Mouse (Mus musculus): ENCODE measurements around the gene Hlf. TPM values are rescaled to one million over a fixed set of nuclear protein-coding genes. Genes with fewer than 3 reads are reported as not detected.

Hlf gene
- polyA plus RNA-seq, 1 experiment from 2014 or later = 1.8 TPM

DNA sequence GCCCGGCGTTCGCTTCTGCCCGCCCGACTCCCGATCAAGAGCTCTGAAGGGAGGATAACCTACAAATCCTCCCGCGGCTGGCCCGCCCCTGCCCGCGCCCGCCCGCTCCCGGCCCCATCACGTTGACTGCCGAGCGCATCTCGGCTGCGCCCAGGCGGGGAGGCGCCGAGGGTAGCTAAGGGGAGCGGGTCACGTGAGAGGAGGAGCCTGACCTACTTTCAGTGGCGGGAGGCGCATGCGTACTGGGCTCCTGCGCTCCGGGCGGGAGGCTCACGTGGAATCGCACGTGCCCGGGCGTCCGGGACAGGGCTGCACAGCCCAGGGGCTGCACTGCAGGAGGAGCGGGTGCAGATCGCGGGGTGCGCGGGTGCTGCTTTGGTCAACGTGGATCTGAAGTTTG is 27.2 kb upstream of the Hlf start:
- Histone ChIP-seq H3K27me3 (replicated peaks; ENCODE audit: insufficient read depth, low read length) (no peaks in the 10 kb centered on the region), H3K4me3 (ENCODE audit: low read depth, low read length) (peak overlapping the region; percentile 25), H3K9me3 (ENCODE audit: low read length) (no peaks in the 10 kb centered on the region), H3K4me1 (ENCODE audit: insufficient read depth, low read depth, low read length) (no peaks in the 10 kb centered on the region), H3K9ac (replicated peaks; ENCODE audit: low read depth) (no peak overlapping the region), H3K27ac (ENCODE audit: low read length) (no peak overlapping the region), H3K36me3 (ENCODE audit: insufficient read depth, low read length) (no peaks in the 10 kb centered on the region), H3K4me2 (replicated peaks; ENCODE audit: low read depth, low read length) (peak overlapping the region; percentile 57)
- peak; percentile 99 for DNase-seq (ENCODE audit: low spot score)
- TF ChIP-seq CTCF (IDR thresholded peaks at IDR 0.05) = no peak
- no peak for TF ChIP-seq EP300 (IDR thresholded peaks at IDR 0.05)
- peak; percentile 100 for ATAC-seq
- WGBS = under 1% methylated on average over 41 of the region's 42 CpGs

DNA sequence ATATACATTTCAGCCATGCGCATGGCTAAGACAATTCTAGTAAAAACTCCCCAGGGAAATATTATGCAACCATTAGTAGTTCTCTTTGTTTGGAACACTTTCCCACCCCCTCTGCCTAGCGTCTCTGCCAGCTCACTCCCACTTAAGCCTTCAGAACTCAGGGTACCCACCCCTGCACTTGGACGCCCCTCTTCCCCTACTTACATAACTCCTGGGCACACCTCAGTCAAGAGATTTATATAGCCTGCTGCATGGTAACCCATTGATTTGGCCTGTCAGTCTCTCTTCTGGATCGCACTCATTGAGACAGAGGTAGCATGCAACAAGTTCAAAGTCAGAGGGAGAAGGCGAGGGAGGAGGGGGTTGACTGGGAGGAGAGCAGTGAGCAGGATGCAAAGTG is 26.3 kb upstream of the Hlf start:
- no peaks in the 10 kb centered on the region for H3K4me1 ChIP-seq (ENCODE audit: insufficient read depth, low read depth, low read length)
- ATAC-seq = no peak
- H3K4me3 ChIP-seq (ENCODE audit: low read depth, low read length) = no peak overlapping the region
- TF ChIP-seq EP300 (IDR thresholded peaks at IDR 0.05) = no peak
- TF ChIP-seq CTCF (IDR thresholded peaks at IDR 0.05) = no peak
- H3K36me3 ChIP-seq (ENCODE audit: insufficient read depth, low read length) = no peaks in the 10 kb centered on the region
- no peak overlapping the region for H3K9ac ChIP-seq (replicated peaks; ENCODE audit: low read depth)
- no peak for DNase-seq (ENCODE audit: low spot score)
- no peak overlapping the region for H3K4me2 ChIP-seq (replicated peaks; ENCODE audit: low read depth, low read length)
- H3K9me3 ChIP-seq (ENCODE audit: low read length) = no peaks in the 10 kb centered on the region
- WGBS = 70% methylated on average over 5 of the region's 5 CpGs
- H3K27ac ChIP-seq (ENCODE audit: low read length) = no peak overlapping the region
- H3K27me3 ChIP-seq (replicated peaks; ENCODE audit: insufficient read depth, low read length) = no peaks in the 10 kb centered on the region

DNA sequence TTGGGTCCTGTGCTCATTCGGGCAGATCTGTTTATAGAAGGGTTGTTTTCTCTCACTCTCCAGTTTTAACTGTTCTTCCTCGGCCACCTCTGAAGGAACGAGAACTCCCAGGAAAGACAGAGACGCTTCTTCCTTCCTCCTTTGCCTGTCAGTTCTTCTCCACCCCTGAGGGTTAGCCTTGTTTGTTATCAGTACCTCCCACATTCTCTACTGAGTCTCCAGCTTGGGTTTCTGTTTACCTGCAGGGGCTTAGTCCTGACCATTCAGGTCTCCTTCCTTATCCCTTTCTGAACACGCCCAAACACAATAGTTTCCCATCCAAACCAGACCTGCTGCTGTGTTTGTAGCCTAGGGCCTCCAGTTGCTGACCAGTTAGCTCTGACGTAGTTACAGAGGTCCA is 8.2 kb upstream of the Hlf start:
- H3K27me3 ChIP-seq (replicated peaks; ENCODE audit: insufficient read depth, low read length) = no peaks in the 10 kb centered on the region
- no peaks in the 10 kb centered on the region for H3K36me3 ChIP-seq (ENCODE audit: insufficient read depth, low read length)
- TF ChIP-seq EP300 (IDR thresholded peaks at IDR 0.05) (no peak), CTCF (IDR thresholded peaks at IDR 0.05) (no peak)
- DNase-seq (ENCODE audit: low spot score) (no peak), ATAC-seq (no peak)
- H3K4me1 ChIP-seq (ENCODE audit: insufficient read depth, low read depth, low read length) = no peaks in the 10 kb centered on the region
- WGBS = 25% methylated on average over 6 of the region's 6 CpGs
- no peak overlapping the region for H3K27ac ChIP-seq (ENCODE audit: low read length)
- no peak overlapping the region for H3K9ac ChIP-seq (replicated peaks; ENCODE audit: low read depth)
- H3K4me2 ChIP-seq (replicated peaks; ENCODE audit: low read depth, low read length) = no peak overlapping the region
- H3K4me3 ChIP-seq (ENCODE audit: low read depth, low read length) = no peak overlapping the region
- no peaks in the 10 kb centered on the region for H3K9me3 ChIP-seq (ENCODE audit: low read length)

DNA sequence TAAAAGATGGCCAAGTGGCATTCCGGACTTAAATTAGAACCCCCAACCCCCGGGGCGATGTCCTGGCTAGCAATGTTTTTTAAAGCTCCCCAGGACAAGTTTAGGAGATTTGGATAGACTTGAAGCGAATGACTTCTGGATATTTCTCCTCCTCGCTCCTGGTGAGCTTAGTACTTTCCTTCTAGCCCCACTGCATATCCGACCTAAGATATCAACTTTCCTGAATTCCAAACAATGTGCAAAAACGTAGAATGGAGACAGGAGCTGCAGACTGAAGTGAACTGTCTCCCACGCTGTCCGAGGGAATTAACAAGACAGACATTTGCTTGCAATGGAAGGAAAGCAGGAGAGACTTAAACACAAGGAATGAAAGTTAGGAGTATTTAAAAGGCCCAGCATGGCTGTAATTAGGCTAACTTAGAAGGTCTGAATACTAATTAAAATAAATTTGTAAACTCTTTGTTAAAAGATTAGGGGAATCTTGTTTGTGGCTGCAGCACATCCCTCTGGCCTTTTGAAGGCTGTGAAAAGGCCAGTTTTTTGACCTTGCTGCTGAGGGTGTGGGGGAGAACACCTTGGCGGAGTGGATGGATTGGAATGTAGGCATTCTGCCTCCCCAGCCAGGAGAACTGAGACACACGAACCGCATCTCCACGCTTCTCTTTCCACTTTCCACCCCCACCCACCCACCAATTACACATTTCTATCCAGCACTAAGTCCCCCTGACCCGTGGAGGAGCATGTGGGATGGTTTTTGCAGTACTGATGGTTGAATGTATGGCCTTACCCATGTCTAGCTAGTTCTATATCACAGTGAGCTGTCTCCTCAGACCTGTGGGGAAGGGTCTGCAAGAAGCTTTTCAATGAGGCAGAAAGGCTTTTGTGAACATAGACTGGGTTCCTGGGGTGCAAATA is 833 bp upstream of the Hlf start:
- Histone ChIP-seq H3K36me3 (ENCODE audit: insufficient read depth, low read length) (no peaks in the 10 kb centered on the region), H3K27ac (ENCODE audit: low read length) (no peak overlapping the region), H3K9me3 (ENCODE audit: low read length) (no peaks in the 10 kb centered on the region), H3K4me1 (ENCODE audit: insufficient read depth, low read depth, low read length) (peaks cover 15% of the 10 kb centered on the region; the same call in 1 of the 2 replicates), H3K27me3 (replicated peaks; ENCODE audit: insufficient read depth, low read length) (peaks cover 9% of the 10 kb centered on the region; the same call in 1 of the 2 replicates), H3K9ac (replicated peaks; ENCODE audit: low read depth) (no peak overlapping the region), H3K4me3 (ENCODE audit: low read depth, low read length) (peak overlapping the region; percentile 43; the same call in 1 of the 2 replicates), H3K4me2 (replicated peaks; ENCODE audit: low read depth, low read length) (peak overlapping the region; percentile 82)
- DNase-seq (ENCODE audit: low spot score) (no peak), ATAC-seq (no peak)
- 24% methylated on average over 14 of the region's 14 CpGs for WGBS
- TF ChIP-seq EP300 (IDR thresholded peaks at IDR 0.05) (no peak), CTCF (IDR thresholded peaks at IDR 0.05) (no peak)

DNA sequence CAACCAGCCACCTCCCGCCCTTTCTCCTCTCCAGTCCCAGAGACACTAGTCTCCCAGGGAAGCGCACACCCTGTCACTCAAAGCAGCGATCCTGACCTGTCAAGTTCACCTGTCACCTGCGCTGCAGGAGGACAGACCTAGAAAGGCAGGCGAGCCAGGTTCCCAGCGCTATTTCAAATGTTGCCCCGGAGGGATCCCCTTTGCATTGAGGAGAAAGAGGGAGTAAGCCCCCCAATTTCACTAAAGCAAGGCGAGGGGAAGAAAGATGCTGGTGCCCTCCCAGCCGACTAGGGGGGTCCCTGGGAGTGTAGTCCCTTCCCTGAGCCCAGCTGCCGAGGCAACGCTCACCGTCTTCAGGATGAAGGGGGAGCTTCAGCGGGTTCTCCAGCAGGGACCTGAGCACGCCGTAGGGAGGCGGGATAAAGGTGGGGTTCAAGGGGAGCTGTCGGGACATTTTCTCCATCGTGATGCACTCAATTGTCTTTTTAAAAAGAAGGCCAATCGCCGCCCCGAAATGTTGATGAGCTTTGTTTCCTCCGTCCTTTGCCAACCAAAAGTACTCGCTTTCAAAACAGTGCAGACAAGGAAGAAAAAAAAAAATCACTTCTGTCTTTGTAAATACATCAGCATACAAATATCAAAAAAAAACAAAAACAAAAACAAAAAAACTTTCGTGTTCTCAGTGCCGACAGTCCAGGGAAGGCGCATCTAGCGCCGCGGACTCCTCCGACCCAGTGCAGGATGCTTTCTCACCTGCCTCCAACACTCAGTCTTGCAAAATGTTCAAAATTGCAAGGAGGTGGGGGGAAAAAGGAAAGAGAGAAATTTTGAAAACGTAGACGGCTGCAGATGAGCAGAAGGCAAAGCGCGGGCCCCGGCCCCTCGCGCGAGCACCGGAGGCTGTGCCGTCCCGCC is 536 bp downstream of the Hlf start:
- peak overlapping the region; percentile 26; the same call in 1 of the 2 replicates for H3K9ac ChIP-seq (replicated peaks; ENCODE audit: low read depth)
- H3K9me3 ChIP-seq (ENCODE audit: low read length) = no peaks in the 10 kb centered on the region
- peak overlapping the region; percentile 82 for H3K4me2 ChIP-seq (replicated peaks; ENCODE audit: low read depth, low read length)
- peak; percentile 57 for ATAC-seq
- DNase-seq (ENCODE audit: low spot score) = peak; percentile 21
- peak overlapping the region; percentile 43 for H3K4me3 ChIP-seq (ENCODE audit: low read depth, low read length)
- peaks cover 15% of the 10 kb centered on the region; the same call in 1 of the 2 replicates for H3K4me1 ChIP-seq (ENCODE audit: insufficient read depth, low read depth, low read length)
- H3K36me3 ChIP-seq (ENCODE audit: insufficient read depth, low read length) = no peaks in the 10 kb centered on the region
- H3K27ac ChIP-seq (ENCODE audit: low read length) = no peak overlapping the region
- TF ChIP-seq CTCF (IDR thresholded peaks at IDR 0.05) = no peak
- TF ChIP-seq EP300 (IDR thresholded peaks at IDR 0.05) = no peak
- WGBS = under 1% methylated on average over 40 of the region's 41 CpGs
- peaks cover 9% of the 10 kb centered on the region; the same call in 1 of the 2 replicates for H3K27me3 ChIP-seq (replicated peaks; ENCODE audit: insufficient read depth, low read length)

Data from lung, postnatal 0 days (tissue).